Mouse (Mus musculus): ENCODE results near the gene Xlr3b.

- TF ChIP-seq CTCF (IDR thresholded peaks at IDR 0.05) = no peak
- peak; percentile 86 for TF ChIP-seq POLR2A (IDR thresholded peaks at IDR 0.05; ENCODE audit: insufficient read depth, low read depth, low read length)
These were observed 36.1 kb downstream of the Xlr3b start, which contains the start of gene F8a for GRCm38 (mm10) chrX:73227914-73228605.
